Mouse (Mus musculus): ENCODE results near the gene Tsga13. TPM values are rescaled to one million over a fixed set of nuclear protein-coding genes. Genes with fewer than 3 reads are reported as not detected.

Gene Tsga13
- not detected for total RNA-seq (2023)

GRCm38 (mm10) chr6:30915473-30915872, at the start of gene Tsga13:
TSS of gene Tsga13 (minus strand) at chr6:30915573.

DNA sequence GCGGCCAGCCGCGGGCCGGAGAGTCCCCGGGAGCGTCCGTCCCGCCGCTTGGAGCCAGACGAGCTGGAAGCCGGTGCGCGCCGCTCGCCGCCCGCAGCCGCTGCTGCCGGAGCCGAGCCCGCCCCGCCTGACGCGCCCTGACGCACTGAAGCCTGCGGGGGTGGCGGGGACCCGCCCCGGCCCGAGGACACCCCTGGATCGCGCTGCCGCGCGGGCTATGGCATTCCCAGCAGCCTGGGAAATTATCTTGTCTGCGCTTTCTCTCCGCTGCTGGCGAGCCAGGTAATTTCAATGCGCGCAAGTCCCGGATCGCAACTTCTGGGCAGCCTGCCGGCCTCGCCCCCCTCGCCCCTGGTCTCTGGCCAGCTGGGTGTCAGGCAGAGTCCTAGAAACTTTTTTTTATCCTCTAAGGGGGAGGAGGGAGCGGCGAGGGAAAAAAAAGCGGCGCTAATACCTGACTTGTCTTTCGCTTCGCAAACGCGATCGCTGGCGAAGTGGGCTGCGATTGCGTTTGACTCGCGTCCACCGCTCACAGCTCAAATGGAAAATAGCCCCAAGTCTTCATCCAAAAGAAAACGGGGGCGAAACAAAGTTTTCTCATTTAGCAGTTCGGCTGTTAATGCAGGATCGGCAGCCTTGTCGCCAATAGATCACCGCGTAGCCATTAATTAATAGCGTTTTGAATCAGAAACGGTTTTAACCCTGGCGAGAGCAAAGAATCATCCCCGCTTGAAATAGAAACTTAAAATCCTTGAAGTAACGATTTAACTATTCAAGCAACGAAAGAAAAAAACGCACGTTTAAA, 43.6 kb upstream of the Tsga13 start, which contains the start of gene Klf14:
TSS of gene Klf14 (minus strand) at position 343 of the 805 bp plus-strand sequence.

DNA sequence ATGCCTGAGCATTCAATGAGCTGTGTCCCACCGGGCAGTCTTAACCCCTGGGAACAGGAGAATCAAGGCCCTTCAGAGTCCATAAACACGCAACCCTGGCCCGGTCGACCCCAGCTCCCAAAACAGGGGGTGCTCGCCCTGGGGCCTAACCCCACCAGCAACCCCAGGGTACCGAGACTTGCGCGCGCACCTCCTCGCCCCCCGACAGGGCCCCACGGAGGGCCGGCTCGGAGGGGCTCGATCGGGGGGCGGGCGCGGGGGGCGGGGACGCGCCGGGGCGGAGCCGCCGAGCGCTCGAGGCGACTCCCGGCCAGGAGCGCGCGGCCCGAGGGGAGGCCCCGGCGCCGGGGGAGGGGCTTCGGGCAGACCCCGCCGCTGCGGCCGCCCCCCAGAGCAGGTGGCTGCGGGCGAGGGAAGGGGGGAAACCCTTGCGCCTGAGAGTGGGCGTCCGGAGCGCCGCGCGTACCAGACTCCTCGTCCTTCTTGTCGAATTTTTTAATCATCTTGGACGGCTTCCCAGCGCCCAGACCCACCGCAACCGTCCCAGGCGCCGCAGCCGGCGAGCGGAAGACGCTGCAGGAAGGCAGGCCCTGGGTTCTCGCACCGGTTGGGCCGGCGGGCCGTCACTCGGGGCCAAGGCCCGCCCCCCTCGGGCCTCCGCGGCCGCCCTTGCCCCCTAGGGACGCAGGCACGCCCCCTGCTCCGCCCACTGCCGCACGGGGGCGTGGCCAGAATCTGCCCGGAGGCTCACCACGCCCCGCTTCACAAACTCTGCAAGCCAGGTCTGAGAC, 19.0 kb downstream of the Tsga13 start, which contains the start of gene Copg2:
TSS of gene Copg2 (minus strand) at position 600 of the 791 bp plus-strand sequence.

Other genes with a start within 250 kb of the Tsga13 start
- 1 to 10 TPM; 2.0 to 3.0 TPM for gene Cep41, start 221.8 kb downstream of the Tsga13 start, total RNA-seq (2023)
- gene Mest, start 192.0 kb downstream of the Tsga13 start, total RNA-seq (2023): under 1 TPM in 1 of 2 experiments, not detected in 1; 0.48 TPM
- 10 to 100 TPM; 53.6 to 56.8 TPM for gene Copg2, start 18.8 kb downstream of the Tsga13 start, total RNA-seq (2023)
- gene Klf14, start 43.5 kb upstream of the Tsga13 start, total RNA-seq (2023): not detected